Mouse (Mus musculus) natural killer cell, adult 2 months (primary cell): Measurements from ENCODE around the gene Ttc19.
"Not testable (repeated sequence)": the region's sequence is repeated elsewhere in the genome, so short reads cannot be mapped to it uniquely, and the experiment has no call there.

Source experiments
- DNase-seq, 2 experiments: peaks; one replicate each; pipeline ENCODE4 v3.0.0; 2022; ENCODE audit warnings: low spot score in 2 of 2

Ttc19 gene

GRCm38 (mm10) chr11:62284020-62284419 lies 2.7 kb downstream of the Ttc19 start:
- DNase-seq, result not testable (repeated sequence)

DNA sequence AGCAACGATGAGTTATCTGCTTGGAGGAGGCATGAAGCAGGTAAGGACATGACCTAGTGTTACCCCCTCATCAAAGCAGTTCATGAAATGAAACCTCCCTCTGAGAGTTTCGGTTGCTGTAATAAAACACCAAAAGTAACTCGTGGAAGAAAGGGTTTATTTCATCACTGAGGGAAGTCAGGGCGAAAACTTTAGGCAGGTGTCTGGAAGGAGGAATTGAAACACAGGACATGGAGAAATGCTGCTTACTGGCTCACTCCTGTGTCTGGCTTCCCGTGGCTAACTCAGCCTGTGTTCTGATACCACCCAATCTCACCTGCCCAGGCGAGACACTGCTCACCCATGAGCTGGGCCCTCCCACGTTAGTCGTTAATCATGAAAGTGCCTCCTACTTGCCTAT lies 3.7 kb downstream of the Ttc19 start:
- no peak for DNase-seq

DNA sequence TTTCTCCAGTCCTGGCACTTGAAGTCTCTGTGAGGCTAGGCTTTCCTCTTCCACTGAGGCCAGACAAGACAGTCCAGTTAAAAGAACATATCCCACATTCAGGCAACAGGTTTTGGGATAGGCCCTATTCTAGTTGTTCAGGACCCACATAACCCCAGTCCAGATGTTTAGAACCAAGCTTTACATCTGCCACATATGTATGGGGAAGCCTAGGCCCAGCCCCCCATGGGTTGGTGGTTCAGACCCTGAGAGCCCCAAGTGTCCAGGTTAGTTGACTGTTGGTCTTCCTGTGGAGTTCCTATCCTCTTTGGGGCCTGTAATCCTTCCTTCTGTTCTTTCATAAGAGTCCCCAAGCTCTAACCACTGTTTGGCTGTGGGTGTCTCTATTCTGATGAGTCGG lies 6.4 kb downstream of the Ttc19 start:
- DNase-seq, result no peak

DNA sequence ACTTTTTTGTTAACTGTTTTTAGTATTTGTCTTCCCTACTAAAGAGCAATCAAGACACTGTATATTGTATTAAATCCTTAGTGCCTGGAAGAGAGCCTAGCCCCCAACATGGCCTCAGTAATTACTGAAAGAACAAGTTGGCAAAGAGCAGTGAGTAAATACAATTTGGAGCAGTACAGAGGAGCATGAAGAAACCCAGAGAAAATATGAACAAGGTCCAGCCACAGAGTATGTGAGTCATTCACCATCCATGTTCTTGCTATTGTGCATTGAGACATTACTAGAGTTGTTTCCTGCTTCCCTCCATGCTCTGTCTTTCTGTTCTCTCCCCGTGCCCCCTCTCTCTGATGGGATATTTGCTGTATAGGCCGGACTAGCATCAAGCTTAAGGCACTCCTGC lies 12.8 kb downstream of the Ttc19 start:
- no peak for DNase-seq

DNA sequence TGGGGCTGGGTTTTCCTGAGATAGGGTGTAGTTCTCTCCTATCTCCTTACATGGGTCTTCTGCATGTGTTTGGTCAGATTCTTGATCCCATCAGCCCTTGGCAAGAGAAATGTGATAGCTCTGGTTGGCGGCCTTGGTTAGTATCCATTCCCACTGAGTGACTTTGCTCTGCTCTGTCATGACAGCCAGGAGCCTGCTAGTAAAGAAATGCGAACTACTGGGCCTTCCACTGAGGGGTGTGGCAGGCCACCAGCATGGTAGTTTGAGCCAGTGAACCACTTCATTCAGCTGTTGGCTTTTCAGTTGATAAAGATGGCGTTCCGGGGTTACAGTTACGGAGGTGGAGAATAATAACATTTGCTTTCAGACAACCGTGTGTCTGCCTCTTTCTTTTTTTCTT lies 17.6 kb downstream of the Ttc19 start:
- DNase-seq, result no peak

DNA sequence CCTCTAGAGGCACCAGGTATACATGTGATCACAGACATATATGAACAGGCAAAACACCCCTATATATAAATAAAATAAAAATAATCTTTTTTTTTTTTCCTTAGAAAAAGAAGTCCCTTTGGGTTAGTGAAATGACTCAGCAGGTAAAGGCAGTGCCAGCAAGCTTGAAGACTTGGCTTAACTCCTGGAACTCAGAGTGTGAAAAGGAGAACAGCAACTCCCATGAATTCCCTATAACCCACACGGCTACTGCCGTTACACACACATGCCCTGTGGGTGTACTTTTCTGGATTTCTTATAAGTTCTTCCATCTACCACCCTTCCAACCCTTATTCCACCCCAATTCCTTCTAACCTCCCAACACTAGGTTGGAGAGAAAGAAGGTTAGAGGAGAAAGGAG lies 24.6 kb downstream of the Ttc19 start:
- DNase-seq, result no peak

DNA sequence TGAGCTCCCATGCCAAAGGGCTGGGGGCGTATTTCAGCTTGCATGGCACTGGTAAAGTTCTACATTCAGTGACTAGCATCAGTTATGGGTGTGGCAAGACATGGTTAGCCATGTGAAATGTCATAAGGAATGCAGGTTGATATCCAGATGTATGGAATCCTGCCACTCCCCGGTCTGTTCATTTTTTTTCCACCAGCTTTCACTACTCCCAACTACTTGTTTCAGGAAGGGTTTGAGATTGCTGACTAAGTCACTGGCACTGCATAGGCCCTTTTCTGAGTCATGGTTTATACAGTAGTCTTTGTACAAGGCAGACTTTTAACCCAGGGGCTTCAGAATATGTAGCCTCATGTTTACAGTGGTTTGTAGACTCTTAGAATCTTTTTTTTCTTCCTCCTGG lies 28.0 kb downstream of the Ttc19 start:
- DNase-seq, result no peak

- no peak for DNase-seq
These were observed 33.7 kb downstream of the Ttc19 start for GRCm38 (mm10) chr11:62314984-62315383.

DNA sequence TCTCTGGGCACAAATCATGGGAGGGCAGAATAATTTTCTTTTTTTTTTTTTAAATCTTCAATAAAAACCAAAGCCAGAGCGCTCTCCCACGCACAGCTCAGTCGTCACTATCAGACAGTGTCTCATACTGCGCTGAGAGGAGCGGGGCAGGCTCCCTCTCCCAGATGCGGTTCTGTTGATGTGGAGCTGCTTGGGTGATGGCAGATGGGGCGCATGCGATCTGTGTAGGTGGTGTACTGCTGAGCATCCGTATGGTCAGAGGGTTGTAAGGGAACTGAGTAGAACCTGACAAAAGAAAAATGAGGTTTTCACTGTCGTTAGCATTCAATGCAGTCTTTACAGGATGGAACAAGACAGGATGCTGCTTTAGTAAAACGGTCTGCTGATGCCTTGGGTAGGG lies 36.5 kb downstream of the Ttc19 start:
- no peak for DNase-seq

GRCm38 (mm10) chr11:62320097-62320496 lies 38.8 kb downstream of the Ttc19 start:
- no peak for DNase-seq

GRCm38 (mm10) chr11:62323659-62324058 lies 42.4 kb downstream of the Ttc19 start:
- no peak for DNase-seq

GRCm38 (mm10) chr11:62331141-62331540 lies 49.9 kb downstream of the Ttc19 start:
- DNase-seq, result no peak

GRCm38 (mm10) chr11:62332228-62332627 lies 51.0 kb downstream of the Ttc19 start:
- no peak for DNase-seq

DNA sequence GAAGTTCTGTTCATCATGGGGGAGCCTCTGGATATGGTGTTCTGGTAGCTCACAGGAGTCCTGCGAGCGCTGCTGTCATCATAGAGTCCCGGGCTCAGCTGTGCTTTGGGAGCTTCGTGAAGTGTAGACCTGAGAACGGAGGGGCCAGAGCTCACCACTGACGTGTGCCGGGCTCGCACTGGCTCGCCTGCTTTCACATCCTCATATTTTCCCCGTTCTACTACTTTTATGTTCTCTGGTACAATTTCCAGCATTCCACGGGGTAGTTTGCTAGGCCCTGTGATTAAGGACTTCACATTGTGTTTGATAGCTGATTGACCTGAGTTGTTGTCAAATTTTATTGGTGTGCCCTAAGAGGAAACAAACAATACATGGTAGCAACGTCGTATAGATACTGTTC lies 61.7 kb downstream of the Ttc19 start:
- DNase-seq, result no peak

GRCm38 (mm10) chr11:62351948-62352347 lies 70.7 kb downstream of the Ttc19 start:
- DNase-seq, result no peak

DNA sequence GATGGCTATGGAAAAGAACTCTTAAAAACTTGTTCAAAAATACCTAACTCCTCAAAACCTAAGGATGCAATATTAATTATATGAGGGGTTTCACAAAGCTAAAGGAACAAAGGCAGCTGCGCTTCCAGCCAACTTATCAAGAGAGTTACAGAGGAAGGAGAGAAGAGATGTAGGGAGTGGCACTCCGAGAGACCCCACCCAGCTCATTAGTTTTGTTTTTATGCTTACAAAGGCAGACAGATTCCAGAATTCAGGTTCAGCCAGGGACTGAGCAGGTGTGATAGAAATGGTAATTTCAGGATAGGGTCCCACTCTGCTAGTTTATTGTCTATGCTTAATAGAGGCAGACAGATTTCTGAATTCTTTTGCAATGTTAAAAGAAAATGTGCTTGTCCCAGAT lies 73.9 kb downstream of the Ttc19 start:
- DNase-seq, result no peak

DNA sequence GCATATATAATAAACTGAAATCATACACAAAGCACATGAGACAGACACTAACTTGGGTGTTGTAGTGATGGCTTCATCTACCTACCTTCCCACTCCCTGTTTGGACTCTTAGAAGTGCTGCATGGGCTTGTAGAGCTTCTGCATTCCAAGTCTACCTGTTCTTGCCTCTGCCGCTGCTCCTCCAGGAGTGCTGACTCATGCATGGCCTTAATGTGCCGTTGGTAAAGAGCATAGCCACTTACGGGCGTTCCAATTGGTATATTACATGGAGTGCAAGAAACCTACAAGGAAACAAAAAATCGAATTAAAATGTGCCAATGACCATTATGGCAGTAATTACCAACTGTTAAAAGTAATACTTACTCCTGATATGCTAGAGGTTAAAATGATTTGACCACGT lies 85.6 kb downstream of the Ttc19 start:
- DNase-seq, result no peak

DNA sequence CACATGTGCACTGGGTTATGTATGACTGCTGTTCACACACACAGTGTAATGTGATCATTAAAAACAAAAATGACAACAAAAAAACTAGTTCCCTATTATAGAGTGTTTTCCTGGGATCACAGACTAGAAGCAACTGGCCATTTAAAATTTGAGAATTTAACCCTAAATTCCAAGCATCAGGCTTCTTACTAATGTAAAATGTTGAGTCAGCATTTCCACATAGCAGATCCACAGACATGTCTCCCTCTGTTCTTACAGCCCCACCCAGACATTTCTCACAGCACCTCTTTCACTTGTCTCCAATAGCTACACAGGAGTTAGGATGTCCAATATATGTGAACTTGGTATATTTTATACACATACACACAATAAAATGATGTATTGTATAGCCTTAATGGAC lies 88.7 kb downstream of the Ttc19 start:
- DNase-seq, result no peak

GRCm38 (mm10) chr11:62371776-62372175 lies 90.5 kb downstream of the Ttc19 start:
- no peak for DNase-seq

- DNase-seq, result not testable (repeated sequence)
These were observed 96.1 kb downstream of the Ttc19 start for GRCm38 (mm10) chr11:62377202-62377851.
